Mouse (Mus musculus): ENCODE measurements around the gene Mansc4.

Gene Mansc4

DNA sequence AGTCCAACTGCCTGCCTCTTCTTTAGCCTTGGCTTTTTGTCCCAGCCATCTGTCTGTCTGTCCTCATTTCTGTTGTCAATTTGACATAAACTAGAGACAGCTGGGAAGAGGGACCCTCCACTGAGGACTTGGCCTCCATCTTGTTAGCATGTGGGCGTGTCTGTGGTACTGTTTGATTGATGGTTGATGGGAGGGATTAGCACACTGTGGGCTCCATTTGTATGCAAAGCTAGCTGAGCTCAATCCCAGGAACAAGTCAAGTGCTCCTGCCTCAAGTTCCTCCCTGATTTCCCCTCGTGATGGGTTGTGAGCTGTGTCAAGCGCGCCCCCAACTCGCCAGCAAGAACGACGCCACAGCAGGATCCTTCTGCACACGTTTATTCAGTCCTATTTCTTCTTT, 10.0 kb downstream of the Mansc4 start:
- no peak for DNase-seq

DNA sequence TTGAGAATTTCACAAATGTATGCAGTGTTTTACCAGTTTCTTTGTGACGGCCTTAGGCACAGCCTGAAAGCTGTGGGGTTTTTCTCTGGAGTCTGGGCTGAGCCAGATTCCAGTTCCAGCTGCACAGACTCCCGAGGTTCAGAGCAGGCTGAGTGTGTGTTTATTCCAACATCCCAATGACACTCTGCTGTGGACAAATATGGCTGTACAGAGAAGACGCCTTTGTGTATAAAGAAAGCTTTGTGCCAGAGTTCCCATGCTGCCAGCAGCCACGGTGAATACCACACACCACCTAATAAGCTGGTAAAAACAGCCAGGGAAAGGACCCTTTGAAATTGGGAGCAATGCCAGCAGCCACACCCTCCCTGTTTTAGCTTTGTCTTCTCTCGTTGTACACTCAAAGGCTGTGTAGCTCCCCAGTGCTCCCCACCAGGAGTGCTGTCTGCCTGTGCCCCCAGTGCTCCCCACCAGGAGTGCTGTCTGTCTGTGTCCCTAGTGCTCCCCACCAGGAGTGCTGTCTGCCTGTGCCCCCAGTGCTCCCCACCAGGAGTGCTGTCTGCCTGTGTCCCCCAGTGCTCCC, 10.9 kb downstream of the Mansc4 start:
- DNase-seq: no peak

DNA sequence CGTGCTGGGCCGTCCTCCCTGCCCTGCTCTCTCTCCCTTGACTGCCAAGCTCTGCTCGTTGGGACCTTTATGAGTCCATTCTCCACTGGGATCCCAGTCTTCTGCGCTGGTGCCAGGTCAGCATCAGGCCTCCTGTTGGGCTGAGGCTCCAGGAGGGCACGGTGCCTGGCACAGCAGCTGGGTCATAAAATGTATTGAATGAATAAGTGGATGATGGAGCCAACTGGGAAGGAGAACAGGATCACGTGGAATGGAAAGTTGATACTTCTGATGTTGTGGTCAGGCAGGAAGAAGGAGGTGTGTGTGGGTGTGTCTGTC, 21.9 kb downstream of the Mansc4 start:
- no peak for DNase-seq

DNA sequence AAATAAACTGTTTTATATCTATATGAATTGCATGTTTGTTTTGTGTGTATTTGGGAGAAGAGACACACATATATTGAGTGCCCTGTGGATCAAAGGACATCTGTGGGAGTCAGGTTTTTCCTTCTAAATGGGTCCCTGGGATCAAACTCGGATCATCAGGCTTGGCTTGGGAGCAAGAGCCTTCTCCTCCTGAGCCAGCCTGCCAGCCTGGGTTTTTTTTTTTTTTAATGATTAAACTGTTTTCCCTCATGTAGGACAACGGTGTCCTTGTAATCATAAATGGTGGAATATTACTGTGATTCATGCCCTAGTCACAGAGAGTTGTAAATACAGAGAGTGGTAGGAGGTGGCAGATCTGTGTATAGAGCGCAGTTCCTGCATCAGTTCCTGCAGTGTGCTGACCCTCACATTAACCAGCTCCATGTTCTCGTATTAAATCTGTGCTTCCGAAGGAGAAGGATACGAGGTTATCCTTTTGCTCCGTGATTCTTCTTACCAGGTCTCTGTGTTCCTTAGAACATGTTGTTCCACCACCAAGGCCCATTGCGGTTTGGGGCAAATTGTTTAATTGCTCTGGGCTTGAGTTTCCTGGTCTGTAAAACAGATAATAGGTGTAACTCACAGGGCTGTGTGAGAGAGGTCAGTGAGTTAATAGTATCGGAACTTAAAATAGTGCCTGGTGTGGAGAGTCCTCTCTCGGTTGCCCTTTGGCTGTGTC, 22.4 kb downstream of the Mansc4 start:
- no peak for DNase-seq

DNA sequence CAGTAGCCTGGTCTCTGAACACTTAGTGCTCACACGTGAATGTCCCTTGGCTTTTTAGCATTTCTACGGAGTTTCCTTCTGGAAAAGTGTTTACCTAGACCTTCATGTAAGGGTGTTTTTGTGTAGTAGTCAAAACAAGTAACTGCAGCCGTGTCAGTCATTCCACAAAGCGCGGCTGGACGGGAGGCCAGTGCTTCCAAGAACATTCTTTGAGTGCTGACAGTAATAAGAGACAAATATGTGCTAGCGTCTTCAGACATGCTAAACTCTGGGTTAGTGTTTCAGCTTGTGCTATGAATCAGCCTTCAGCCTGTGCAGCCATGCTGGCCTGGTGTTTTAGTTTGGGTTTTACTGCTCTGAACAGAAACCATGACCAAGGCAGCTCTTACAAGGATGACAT, 24.1 kb downstream of the Mansc4 start:
- DNase-seq: no peak

DNA sequence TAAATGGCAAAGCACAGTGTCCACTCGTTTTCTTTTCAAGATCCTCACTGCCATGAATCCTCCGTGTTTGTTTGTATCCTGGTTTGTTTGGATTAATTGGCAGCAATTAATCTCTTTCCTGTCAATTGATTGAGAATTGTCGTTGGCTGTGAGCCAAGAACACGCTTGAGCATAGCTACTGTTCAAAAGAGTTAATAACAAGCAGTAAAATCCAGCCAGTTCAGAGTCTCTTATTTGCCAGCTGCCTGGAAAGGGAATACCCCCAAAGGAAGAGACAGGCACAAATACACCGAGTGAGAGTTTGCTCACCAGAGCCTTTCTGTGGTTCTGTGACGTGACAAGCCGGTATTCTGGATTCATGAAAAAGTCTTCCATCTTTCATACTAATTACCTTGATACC, 24.8 kb downstream of the Mansc4 start:
- no peak for DNase-seq

DNA sequence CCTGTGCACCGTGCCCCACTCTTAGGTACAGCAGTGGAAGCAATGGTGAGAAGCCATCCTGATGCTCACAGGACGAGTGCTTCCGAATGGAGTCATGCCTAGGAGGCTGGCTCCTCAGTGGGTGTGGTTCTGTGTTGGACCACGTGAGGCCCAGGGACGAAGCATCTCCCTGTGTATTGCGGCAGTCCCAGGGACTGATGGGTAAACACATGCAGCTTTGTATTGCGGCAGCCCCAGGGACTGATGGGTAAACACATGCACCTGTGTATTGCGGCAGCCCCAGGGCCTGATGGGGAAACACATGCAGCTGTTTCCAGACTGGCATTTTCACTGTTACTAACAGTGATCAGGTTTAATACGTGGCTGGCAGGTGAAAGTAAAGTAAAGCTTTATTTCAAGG, 25.2 kb downstream of the Mansc4 start:
- no peak for DNase-seq

DNA sequence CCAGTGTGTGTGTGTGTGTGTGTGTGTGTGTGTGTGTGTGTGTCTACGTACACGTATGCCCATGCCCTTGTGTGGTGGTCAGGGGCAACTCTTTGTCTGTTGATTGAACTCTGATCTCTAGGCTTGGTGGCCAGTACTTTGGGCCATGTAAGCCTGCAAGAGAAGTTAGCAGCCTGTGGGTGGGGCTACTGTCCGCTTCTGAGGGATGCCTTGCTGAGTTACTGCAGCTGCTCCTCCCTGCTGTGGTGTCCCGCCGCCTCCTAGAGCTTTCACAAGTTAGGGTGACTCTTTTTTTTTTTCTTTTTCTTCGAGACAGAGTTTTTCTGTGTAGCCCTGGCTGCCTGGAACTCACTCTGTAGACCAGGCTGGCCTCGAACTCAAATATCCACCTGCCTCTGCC, 27.5 kb downstream of the Mansc4 start:
- no peak for DNase-seq

DNA sequence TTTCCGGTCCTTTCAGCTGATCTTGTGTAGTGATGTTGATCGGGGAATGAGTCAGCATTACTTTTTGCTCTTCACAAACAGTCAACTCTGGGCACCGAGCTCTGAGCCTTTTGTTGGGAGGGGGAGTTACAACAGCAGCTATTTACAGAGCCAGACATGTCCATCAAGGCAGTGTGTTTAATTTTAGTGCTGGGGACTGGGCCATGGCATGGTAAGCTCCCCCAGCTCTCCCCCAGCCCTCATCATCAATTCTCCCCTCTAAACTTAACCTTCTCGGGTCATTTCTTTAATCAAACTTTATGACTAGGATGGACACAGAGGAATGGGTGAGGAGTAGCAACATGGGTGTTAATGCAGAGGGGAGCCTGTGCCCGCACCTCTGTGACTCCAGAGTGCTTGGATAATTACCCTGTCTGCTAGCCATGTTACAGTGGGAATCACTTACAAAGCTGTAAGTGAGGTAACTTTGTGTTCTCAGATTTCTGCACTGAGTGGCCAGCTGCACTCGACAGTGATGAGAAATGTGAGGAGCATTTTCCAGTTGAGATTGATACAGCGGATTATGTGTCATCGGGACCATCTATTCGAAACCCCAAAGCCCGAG, 31.4 kb downstream of the Mansc4 start:
- DNase-seq: no peak

DNA sequence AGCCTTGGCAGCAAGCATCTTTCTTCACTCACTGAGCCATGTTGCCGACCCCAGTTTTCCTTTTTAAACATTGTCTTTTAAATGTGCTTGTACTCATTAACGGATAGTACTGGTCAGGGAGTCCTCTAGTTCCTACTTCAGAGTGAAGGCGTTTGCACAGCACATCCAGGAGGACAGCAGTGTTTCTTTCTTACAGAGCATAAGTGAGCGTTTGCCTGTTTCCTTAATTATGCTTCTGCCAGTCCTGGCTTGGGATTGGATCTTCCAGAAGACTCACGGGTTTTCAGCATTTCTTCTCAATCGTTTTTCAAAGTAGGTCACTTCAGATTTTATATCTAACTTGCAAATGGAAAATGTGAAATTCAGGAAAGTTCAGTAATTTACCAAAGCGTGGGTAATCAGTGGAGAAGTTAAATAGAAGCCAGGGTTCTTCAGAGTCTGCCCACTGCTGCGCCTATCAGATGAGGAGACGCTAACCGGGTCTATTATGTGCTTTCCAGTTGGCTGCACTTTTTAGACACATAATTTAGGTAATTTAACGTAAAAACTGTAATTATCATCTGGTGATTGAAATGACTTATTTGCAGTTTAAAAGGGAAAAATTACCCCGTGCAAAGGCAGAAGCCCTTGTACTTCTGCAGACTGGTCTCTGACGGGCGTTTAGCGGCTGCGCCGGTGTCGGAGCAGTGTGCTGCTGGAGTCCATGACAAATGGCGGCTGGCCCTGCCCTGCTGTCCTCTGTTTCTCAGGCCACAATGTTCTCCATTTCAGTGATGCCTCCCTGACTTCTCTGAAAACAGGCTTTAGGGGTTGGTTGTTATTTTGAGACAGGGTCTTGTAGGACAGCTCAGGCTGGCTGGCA, 32.8 kb downstream of the Mansc4 start:
- DNase-seq: no peak

DNA sequence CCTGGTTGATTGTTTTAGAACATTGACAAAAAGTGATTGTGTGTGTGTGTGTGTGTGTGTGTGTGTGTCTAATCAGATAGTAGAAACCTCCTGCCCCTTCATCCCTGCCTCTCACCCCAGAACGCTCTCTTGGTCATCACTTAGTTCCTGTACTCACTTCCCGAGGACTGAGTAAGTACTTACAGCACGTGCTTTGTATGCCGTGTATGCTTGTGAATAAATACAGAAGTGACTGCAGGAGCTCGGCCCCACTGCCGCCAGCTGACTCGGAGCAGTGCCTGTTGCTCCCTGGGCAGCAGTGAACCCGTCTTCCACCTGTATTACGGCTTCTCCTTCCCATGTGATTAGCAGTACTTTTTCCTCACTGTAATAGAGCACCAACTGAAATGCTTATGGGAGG, 34.4 kb downstream of the Mansc4 start:
- DNase-seq: no peak

DNA sequence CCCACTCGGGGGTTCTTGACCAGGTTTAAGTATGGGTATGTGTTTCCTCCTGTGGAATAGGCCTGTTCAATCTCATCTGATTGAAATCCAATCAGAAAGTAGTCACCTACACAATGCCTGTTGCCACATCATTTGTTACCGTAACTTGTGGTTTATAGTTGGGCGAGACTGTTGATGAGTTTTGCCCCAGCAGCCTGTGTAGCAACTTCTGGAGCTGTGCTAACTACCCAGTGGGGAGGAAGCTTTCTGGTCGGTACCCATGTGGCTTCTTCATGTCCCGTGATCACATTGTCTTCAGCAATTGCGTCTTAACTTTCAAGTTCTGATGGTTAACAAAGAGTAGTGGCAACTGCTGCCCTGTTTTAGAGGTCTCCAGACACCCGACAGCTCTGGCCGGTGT, 35.2 kb downstream of the Mansc4 start:
- DNase-seq: no peak

DNA sequence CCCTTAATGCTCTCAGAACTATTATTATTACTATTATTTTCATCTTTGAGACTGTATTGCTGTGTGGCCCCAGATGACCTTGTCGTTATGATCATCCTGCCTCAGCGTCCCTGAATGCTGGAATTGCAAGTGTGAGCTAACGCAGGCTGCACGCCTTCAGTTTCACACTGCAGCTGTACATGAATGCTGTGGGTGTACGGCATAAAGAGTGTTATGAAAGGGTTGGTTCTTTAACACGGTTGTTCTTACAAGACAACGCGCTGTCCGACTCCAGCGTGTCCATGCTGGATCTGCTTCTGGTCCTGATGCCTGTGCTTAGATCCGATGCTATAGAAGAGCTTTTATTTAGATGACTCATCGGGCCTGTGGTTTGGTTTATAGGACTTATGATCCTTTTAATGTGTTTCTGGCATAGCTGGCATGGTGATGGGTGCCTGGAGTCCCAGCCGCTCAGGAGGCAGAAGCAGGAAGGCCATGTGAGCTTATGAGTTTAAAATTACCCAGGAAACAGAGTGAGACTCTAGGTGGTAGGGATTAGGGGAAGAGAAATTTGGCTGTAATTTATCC, 37.5 kb downstream of the Mansc4 start:
- no peak for DNase-seq

DNA sequence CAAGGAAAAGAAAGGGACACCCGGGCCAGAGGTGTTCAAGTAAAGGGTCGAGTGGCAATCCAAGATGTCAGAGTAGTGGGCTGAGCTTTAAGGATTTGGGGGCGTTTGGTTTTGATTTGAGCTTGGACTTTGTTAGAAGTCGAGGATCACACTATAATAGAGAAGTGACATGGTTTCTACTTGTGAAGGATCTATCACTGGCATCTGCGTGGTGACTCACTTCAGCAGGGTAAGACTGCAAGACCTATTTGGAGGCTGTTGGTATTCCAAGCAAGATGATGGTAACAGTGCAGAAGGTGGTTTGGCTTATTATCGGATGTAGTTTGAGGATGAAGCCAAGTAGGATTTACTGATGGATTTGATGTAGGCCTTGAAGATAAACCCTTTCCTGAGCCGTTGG, 43.2 kb downstream of the Mansc4 start:
- no peak for DNase-seq

DNA sequence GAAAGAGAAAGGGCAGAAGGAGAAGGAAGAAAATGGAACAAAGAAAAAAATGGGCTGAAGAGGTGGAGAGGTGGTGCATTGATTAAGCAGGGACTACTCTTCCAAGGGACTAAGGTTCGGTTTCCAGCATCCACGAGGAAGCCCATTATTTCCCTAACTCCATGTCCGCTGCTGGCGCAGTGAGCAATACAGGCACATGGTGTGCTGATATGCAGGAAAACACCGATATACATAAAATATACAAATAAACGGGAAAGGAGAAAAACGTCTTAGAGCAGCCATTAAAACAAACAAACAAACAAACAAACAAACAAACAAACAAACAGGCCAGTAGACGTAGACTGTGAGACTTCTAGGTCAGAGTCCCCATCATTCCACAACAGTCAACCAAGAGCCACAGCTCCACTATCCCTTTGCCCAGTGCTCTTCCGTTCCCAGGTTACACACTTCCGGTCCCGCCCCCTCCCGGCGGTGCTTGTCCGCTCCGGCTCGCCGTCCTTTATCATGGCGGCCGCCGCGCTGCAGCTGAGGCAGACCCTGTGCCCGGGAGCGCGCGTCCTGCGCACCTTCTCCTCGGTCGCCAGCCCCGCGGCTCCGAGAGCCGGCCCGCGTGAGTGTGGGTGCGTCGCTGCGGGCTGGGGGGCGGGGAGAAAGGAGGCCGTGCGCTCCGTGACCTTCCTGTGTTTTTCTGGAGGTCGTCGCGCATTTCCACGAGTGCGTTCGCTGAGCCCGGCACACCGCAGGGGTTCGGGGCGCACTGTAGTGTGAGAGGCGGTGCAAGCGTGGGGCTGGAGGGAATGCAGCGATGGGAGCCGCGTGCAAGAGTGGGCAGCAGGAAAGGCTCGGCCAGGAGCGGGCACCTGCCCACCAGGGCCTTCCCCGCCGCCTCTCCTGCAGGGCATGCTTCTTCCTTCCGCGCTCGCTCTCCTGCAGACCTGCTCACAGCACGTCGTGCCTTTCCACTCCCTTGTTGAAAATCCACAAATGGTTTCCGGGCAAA, 44.2 kb downstream of the Mansc4 start, which contains the start of gene Mrps35:
TSS of gene Mrps35 (plus strand) at position 474 of the 1,000 bp plus-strand sequence.
- peak; percentile 87 for DNase-seq

DNA sequence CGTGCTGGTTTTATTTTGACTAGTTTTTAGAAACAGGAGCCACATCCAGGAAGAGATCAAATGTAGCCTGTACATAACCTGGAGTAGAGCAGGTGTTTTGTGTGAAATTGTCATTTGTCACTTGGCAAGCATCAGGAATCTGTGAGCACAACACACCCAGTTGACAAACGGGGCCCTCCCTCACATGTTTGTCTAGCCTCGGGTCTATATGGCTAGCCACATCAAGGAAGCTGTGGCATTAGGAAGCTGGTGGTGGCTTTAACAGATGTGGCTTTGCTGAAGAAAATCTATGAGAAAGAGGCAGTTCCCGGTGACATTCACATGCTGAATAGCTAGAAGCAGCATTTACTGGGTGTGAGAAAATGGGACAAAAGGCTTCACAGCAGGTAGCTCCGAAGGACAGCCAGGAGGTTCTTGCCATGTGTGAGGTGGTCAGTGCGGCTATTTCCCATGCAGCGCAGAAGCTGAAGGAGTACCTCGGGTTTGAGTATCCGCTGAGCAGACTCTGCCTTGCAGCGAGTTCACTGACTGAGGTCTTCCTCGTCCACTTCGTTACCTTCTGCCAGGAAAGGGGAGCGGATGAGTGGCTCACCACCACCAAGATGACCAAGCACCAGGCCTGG, 54.4 kb downstream of the Mansc4 start, which contains the start of gene Rep15:
TSS of gene Rep15 (plus strand) at position 282 of the 623 bp plus-strand sequence.
- DNase-seq: peak; percentile 39

DNA sequence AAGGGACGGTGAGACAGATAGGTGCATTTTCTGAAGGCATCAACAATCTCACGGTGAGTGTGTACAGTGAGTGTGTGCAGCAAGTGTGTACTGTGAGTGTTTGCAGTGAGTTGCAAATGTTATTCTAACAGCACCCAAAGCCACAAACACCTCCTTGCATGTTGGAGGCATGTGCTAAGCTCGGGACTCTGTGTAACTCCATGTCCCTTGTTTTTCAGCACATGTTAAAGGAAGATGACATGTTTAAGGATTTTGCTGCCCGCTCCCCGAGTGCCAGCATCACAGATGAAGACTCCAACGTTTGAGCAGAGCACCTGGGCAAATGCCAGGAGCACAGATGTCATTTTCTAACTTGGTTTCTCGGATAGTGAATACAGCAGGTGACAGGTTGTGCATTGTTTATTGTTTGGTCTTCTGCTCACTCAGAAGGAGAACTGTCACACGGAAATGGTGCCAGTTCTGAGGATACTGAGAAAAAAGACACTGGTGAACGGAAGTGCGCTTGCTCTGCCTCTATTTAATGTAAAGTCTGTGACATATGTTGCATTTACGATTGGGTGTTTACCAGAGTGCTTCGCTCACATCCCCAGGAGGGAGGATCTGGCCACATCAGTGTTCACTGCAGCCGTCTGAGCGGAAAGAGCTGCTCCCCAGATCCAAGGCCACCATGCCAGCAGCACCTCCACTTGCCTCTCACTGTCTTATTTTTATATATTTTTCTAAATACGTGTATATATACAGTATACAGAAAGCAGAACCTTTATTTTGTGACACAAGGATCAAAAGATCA, 56.5 kb downstream of the Mansc4 start:
- DNase-seq: peak; percentile 68

DNA sequence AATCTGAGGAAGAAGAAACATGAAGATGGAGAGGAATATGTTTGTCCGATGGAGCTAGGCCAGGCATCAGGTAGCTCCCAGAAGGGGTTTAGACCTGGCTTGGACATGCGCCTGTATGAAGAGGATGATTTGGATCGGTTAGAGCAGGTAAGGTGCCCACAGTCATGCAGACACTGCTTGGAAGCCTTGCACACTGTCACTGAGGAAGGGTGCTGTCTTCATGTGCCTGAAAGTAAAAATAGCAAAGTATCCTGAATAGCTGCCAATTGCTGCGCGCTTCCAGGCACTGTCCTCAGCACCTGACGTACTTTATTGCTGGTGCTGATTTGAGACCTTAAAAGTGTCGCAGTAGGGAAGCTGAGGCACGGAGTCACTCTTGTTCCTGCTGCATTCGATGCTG, 57.2 kb downstream of the Mansc4 start:
- peak; percentile 55 for DNase-seq

DNA sequence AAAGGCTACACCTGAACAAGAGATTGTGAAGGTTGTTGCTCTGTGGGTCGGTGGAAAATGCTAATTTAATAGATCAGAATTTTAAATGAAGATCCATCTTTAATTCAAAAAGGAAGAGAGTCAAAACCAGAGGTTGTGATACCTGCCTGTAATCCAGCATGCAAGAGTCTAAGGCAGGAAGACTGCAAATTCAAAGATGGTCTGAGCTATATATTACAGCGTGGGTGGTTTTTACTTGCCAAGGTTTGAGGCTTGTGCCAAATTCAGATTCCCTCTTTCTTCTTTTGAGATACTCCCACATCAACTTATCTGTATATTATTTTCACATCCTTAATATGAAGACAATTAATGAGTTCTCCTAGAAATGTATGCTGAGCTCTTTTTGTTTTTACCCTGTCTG, 58.4 kb downstream of the Mansc4 start:
- no peak for DNase-seq
